Mouse (Mus musculus): ENCODE measurements at regions not wholly inside any gene's neighbourhood (a gene's known extent, or its start where the extent isn't known, plus 50 kb on each side); places are given as distances from the start of the nearest gene placed in this dataset.

DNA sequence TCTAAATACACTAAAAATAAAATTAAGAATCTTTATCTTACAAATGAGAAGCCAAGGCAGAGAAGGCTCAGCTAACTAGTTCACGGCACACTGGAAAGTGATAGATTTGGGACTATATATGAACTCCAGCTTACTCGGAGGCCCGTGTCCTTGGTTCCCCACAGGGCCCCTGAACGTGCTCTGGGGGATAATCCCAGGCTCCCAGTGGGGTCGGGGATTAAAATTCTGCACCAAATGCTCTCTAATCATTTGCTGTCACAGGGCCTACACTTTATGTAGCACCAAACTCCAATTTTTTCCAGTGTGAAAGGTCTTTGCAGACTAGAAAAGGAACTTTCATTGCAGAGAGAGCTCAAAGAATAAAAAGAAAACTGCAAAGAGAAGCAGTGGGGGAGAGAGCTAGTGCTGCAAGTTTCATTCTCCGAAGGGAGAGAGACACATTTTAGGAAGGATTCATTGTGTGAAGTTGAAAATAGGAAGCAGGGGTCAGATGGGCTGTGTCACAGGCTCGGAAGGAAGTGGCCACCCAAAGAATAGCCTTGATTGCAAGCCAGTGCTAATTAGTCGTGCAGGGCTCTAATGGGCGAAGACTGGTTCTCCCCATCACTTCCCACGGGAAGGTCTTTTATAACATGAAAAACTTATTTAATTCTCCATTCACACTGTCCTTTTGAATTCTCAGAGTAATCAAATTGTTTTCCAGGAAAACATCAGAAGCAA is 90.3 kb upstream of the St6galnac5 start:
- no peak overlapping the region for H3K27ac ChIP-seq
- H3K4me3 ChIP-seq = no peak overlapping the region
- H3K9me3 ChIP-seq (replicated peaks) = no peaks in the 10 kb centered on the region
- no peaks in the 10 kb centered on the region for H3K27me3 ChIP-seq (ENCODE audit: low read depth, poor library complexity, severe bottlenecking)
- H3K4me1 ChIP-seq = peaks cover 9% of the 10 kb centered on the region
- no peaks in the 10 kb centered on the region for H3K36me3 ChIP-seq
- 66% methylated on average over 10 of the region's 10 CpGs for WGBS
- DNase-seq (ENCODE audit: low spot score) = no peak

GRCm38 (mm10) chr3:153071549-153071948 is 89.5 kb upstream of the St6galnac5 start:
- Histone ChIP-seq H3K4me1 (peaks cover 9% of the 10 kb centered on the region), H3K9me3 (replicated peaks) (no peaks in the 10 kb centered on the region), H3K27me3 (ENCODE audit: low read depth, poor library complexity, severe bottlenecking) (no peaks in the 10 kb centered on the region), H3K36me3 (no peaks in the 10 kb centered on the region), H3K27ac (no peak overlapping the region), H3K4me3 (no peak overlapping the region)
- WGBS = 88% methylated on average over 8 of the region's 8 CpGs
- no peak for DNase-seq (ENCODE audit: low spot score)

DNA sequence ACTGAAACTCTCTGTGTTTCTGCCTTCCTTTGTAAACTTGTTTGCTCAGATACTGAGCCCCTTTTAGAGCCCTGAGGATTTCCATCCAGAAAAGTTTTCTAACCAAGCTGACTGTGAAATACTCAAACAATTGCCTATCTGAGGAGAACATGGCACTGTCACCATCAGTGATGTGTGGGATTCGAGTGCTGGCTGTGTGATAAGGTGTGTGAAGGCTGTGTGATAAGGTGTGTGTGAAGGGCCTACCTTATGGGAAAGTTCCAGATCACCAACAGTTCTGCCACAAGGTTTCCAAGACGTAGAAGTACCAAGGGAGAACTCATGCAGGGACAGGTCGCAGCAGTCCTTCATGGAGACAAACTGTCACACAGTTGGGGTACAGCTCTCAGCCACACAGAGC is 89.1 kb upstream of the St6galnac5 start:
- Histone ChIP-seq H3K36me3 (no peaks in the 10 kb centered on the region), H3K9me3 (replicated peaks) (no peaks in the 10 kb centered on the region), H3K27me3 (ENCODE audit: low read depth, poor library complexity, severe bottlenecking) (no peaks in the 10 kb centered on the region), H3K4me1 (peaks cover 9% of the 10 kb centered on the region), H3K27ac (no peak overlapping the region), H3K4me3 (no peak overlapping the region)
- WGBS = 84% methylated on average over 3 of the region's 3 CpGs
- no peak for DNase-seq (ENCODE audit: low spot score)

DNA sequence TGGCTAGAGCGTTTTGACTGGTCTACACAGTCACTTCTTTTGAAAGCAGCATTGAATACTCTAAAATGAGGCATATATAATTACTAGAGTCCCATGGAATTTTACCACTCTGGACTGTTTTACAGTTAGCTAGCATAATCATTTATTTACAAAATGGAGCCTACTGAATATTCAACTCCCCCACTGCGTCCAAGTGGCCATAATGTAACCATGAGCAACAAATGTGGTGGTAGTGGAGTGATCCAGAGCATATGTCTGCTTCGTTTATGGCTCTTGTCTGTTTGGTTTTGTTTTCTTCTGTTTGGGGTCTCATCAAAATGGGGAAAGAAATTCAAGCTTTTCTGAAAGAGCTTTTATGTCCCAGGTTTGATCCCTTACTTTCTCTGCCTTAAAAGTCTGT is 83.8 kb upstream of the St6galnac5 start:
- 81% methylated on average over 3 of the region's 3 CpGs for WGBS
- DNase-seq (ENCODE audit: low spot score) = no peak
- H3K27ac ChIP-seq = no peak overlapping the region
- no peaks in the 10 kb centered on the region for H3K9me3 ChIP-seq (replicated peaks)
- no peak overlapping the region for H3K4me3 ChIP-seq
- H3K27me3 ChIP-seq (ENCODE audit: low read depth, poor library complexity, severe bottlenecking) = no peaks in the 10 kb centered on the region
- H3K36me3 ChIP-seq = no peaks in the 10 kb centered on the region
- no peaks in the 10 kb centered on the region for H3K4me1 ChIP-seq

DNA sequence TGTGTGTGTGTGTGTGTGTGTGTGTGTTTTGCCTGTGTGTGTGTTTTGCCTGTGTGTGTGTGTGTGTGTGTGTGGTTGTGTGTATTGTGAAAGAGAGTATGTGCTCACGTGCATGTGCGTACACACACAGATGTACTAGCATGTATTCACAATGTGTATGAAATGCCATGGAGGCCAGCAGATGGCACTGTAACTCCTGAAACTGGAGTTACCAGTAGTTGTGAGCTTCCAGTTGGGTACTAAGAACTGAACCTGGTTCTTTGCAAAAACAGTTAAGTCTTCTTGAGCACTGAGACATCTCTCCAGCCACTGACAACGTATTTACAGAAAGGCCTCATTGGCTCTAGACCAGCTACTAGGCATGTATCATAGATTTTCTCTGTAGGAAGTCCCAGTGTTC is 71.1 kb upstream of the St6galnac5 start:
- Histone ChIP-seq H3K27ac (no peak overlapping the region), H3K4me1 (no peaks in the 10 kb centered on the region), H3K36me3 (no peaks in the 10 kb centered on the region), H3K4me3 (no peak overlapping the region), H3K27me3 (ENCODE audit: low read depth, poor library complexity, severe bottlenecking) (no peaks in the 10 kb centered on the region), H3K9me3 (replicated peaks) (no peaks in the 10 kb centered on the region)
- 95% methylated on average over 3 of the region's 3 CpGs for WGBS
- no peak for DNase-seq (ENCODE audit: low spot score)

- Histone ChIP-seq H3K27me3 (ENCODE audit: low read depth, poor library complexity, severe bottlenecking) (no peaks in the 10 kb centered on the region), H3K4me1 (no peaks in the 10 kb centered on the region), H3K4me3 (no peak overlapping the region), H3K9me3 (replicated peaks) (no peaks in the 10 kb centered on the region; the same call in 1 of the 2 replicates), H3K27ac (no peak overlapping the region), H3K36me3 (no peaks in the 10 kb centered on the region)
- no peak for DNase-seq (ENCODE audit: low spot score)
Observed at GRCm38 (mm10) chr3:153051566-153051965, 69.5 kb upstream of the St6galnac5 start.

DNA sequence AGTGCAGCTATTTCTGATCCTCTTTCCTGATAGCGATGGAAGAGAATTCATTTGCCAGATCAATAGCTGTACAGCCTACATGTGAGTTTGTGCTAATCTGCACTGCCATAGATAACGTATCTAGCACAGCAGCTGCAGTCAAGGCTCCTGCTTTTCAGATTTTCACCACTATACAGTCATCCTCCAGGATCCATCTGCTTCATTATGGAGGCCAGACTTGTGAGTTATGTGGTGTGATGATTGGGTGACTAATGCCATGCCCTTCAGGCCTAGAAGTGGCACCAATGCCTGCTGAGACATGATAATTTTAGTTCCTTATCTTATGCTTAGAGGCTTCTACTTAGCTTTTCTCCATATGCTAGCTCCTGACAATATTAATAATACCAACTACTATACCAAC is 63.3 kb upstream of the St6galnac5 start:
- H3K27ac ChIP-seq = no peak overlapping the region
- 88% methylated on average over 2 of the region's 2 CpGs for WGBS

GRCm38 (mm10) chr3:153033980-153034379 is 51.9 kb upstream of the St6galnac5 start:
- no peak for DNase-seq (ENCODE audit: low spot score)
- 86% methylated on average over 6 of the region's 6 CpGs for WGBS
- Histone ChIP-seq H3K27ac (no peak overlapping the region), H3K4me1 (no peaks in the 10 kb centered on the region), H3K4me3 (no peak overlapping the region), H3K36me3 (no peaks in the 10 kb centered on the region), H3K27me3 (ENCODE audit: low read depth, poor library complexity, severe bottlenecking) (no peaks in the 10 kb centered on the region), H3K9me3 (replicated peaks) (no peaks in the 10 kb centered on the region)

More for the DNA sequence above, 63.3 kb upstream of the St6galnac5 start:
- Histone ChIP-seq H3K9me3 (replicated peaks) (no peaks in the 10 kb centered on the region; the same call in 1 of the 2 replicates), H3K27me3 (ENCODE audit: low read depth, poor library complexity, severe bottlenecking) (no peaks in the 10 kb centered on the region), H3K4me1 (no peaks in the 10 kb centered on the region), H3K36me3 (no peaks in the 10 kb centered on the region), H3K4me3 (no peak overlapping the region)
- DNase-seq (ENCODE audit: low spot score) = no peak

All from limb, embryonic 10.5 days (tissue).